Mouse (Mus musculus) skeletal muscle tissue, adult 2 months (tissue): Measurements from ENCODE around the gene Nell2.

Experiments
- DNase-seq: peaks from one replicate; pipeline ENCODE4 v3.0.0-alpha.2; 2012; ENCODE audit warnings: low read depth, low spot score

Gene Nell2

GRCm38 (mm10) chr15:95100133-95100532 is 428.2 kb downstream of the Nell2 start:
- no peak for DNase-seq

- no peak for DNase-seq
Measured at GRCm38 (mm10) chr15:95085962-95086361, 442.4 kb downstream of the Nell2 start.

GRCm38 (mm10) chr15:95081654-95082053 is 446.7 kb downstream of the Nell2 start:
- no peak for DNase-seq

GRCm38 (mm10) chr15:95075356-95075755 is 453.0 kb downstream of the Nell2 start:
- no peak for DNase-seq

GRCm38 (mm10) chr15:95070881-95071280 is 457.5 kb downstream of the Nell2 start:
- no peak for DNase-seq

GRCm38 (mm10) chr15:95068799-95069198 is 459.6 kb downstream of the Nell2 start:
- no peak for DNase-seq

GRCm38 (mm10) chr15:95068023-95068422 is 460.3 kb downstream of the Nell2 start:
- no peak for DNase-seq

GRCm38 (mm10) chr15:95055081-95055650 is 473.2 kb downstream of the Nell2 start:
- no peak for DNase-seq

- no peak for DNase-seq
Measured at GRCm38 (mm10) chr15:95049171-95049729, 479.1 kb downstream of the Nell2 start.

- DNase-seq, result no peak
Measured at GRCm38 (mm10) chr15:95047486-95047885, 480.9 kb downstream of the Nell2 start.

GRCm38 (mm10) chr15:95044011-95044410 is 484.3 kb downstream of the Nell2 start:
- DNase-seq, result no peak

- no peak for DNase-seq
Measured at GRCm38 (mm10) chr15:95042437-95042836, 485.9 kb downstream of the Nell2 start.

GRCm38 (mm10) chr15:95029487-95029875 is 498.9 kb downstream of the Nell2 start:
- no peak for DNase-seq

GRCm38 (mm10) chr15:95028862-95029486 is 499.4 kb downstream of the Nell2 start:
- DNase-seq, result no peak
